Mouse (Mus musculus): ENCODE data around the gene Gm5416.

DNA sequence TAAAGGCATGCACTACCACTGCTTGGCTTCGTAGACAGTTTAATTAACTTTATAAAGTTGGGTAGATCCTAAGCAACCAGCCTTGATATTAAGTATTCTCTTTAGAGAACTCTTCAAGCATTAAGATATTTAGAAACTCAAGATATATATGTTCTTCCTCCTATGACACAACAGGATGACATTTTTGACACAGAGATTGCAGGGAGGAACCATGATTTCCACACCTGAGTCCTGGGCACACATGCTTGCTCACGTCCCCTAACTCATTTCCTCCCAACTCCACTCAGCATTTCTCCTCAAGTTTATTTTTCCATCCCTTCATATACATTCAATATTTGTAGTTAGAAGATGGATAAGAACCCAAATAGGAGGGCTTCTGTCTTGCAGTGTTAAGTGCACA is 30.3 kb upstream of the Gm5416 start:
- TF ChIP-seq CTCF (conservative IDR thresholded peaks at IDR 0.05; ENCODE audit: insufficient read depth, insufficient read length, low read depth, low read length): no peak
- no peak for TF ChIP-seq POLR2A (IDR thresholded peaks at IDR 0.05; ENCODE audit: low read depth, low read length)
